Mouse (Mus musculus) heart, embryonic 14.5 days (tissue): ENCODE measurements at regions not wholly inside any gene's neighbourhood (a gene's known extent, or its start where the extent isn't known, plus 50 kb on each side); places are given as distances from the start of the nearest gene placed in this dataset.
A peak's percentile ranks its signal among the peaks of the same experiment; 100 is the strongest.

ENCODE experiments used
- ATAC-seq: fragments of 200-750 bp; cut with Nextera tagmentation; 2 replicates; pipeline ENCODE4 v1.8.0; 2017; ENCODE audit warnings: low read depth, moderate TSS enrichment; ENCODE audit not compliant: insufficient number of reproducible peaks, insufficient read depth, low FRiP score
- H3K27ac ChIP-seq, 2 experiments: fragments of 200-500 bp in 1 of 2; fragments of 300-500 bp in 1 of 2; sonication (generic) in 1 of 2; replicated peaks in 1 of 2; 2 replicates each; pipeline ENCODE4 v1.5.1; 2012 to 2014; ENCODE audit warnings: low read depth in 2 of 2, low read length in 2 of 2, control low read depth in 1 of 2, mild to moderate bottlenecking in 1 of 2, mixed read lengths in 1 of 2; ENCODE audit not compliant: control insufficient read depth in 1 of 2, insufficient read depth in 1 of 2
- H3K27me3 ChIP-seq: fragments of 300-500 bp; sonication (generic); 2 replicates; pipeline ENCODE4 v1.6.1; 2014; ENCODE audit warnings: mild to moderate bottlenecking, low read length, control low read depth; ENCODE audit not compliant: control insufficient read depth, insufficient read depth
- H3K36me3 ChIP-seq: fragments of 300-500 bp; sonication (generic); 2 replicates; pipeline ENCODE4 v1.6.1; 2014; ENCODE audit warnings: mild to moderate bottlenecking, control low read depth, low read length, mixed read lengths; ENCODE audit not compliant: control insufficient read depth, insufficient read depth
- H3K4me1 ChIP-seq, 2 experiments: fragments of 200-500 bp in 1 of 2; fragments of 300-500 bp in 1 of 2; sonication (generic) in 1 of 2; 2 replicates each; pipeline ENCODE4 v1.6.1; 2012 to 2014; ENCODE audit warnings: low read length in 2 of 2, control low read depth in 1 of 2, mixed read lengths in 1 of 2; ENCODE audit not compliant: control insufficient read depth in 2 of 2, insufficient read depth in 2 of 2
- H3K4me2 ChIP-seq: fragments of 300-500 bp; sonication (generic); 2 replicates; pipeline ENCODE4 v1.6.1; 2014; ENCODE audit warnings: mild to moderate bottlenecking, low read length
- H3K4me3 ChIP-seq, 2 experiments: fragments of 200-500 bp in 1 of 2; fragments of 300-500 bp in 1 of 2; sonication (generic) in 1 of 2; 2 replicates each; pipeline ENCODE4 v1.5.1; 2012 to 2014; ENCODE audit warnings: low read length in 2 of 2, mild to moderate bottlenecking in 2 of 2, control low read depth in 1 of 2, low read depth in 1 of 2, moderate library complexity in 1 of 2; ENCODE audit not compliant: control insufficient read depth in 1 of 2, insufficient read depth in 1 of 2
- H3K9ac ChIP-seq: fragments of 300-500 bp; sonication (generic); 2 replicates; pipeline ENCODE4 v1.6.1; 2014; ENCODE audit warnings: mild to moderate bottlenecking, low read length
- H3K9me3 ChIP-seq: fragments of 300-500 bp; sonication (generic); 2 replicates; pipeline ENCODE4 v1.6.1; 2016; ENCODE audit warnings: low read length, control low read depth; ENCODE audit not compliant: control insufficient read depth
- WGBS: fragments of 180-500 bp; shearing (Covaris S2); extraction: QIAGEN DNeasy Blood & Tissue Kit; methylation state at CpG from one replicate; pipeline ENCODE4 v1.1.7; 2014; 5-methylcytosine and 5-hydroxymethylcytosine counted together

GRCm38 (mm10) chr12:8447612-8448011 is 52.2 kb downstream of the Rhob start:
- Histone ChIP-seq H3K36me3 (no peaks in the 10 kb centered on the region), H3K9ac (no peak overlapping the region), H3K27me3 (no peaks in the 10 kb centered on the region), H3K4me1 (peaks cover 8 to 25% of the 10 kb centered on the region in 2 experiments), H3K27ac (no peak overlapping the region), H3K4me2 (no peak overlapping the region), H3K4me3 (no peak overlapping the region), H3K9me3 (no peaks in the 10 kb centered on the region)
- ATAC-seq, result no peak
- WGBS, result 77% methylated on average over 9 of the region's 9 CpGs

GRCm38 (mm10) chr12:8447025-8447424 is 52.8 kb downstream of the Rhob start:
- Histone ChIP-seq H3K4me3 (no peak overlapping the region), H3K4me1 (peaks cover 8 to 23% of the 10 kb centered on the region in 2 experiments), H3K9ac (no peak overlapping the region), H3K27ac (no peak overlapping the region), H3K4me2 (no peak overlapping the region), H3K27me3 (no peaks in the 10 kb centered on the region), H3K36me3 (no peaks in the 10 kb centered on the region), H3K9me3 (no peaks in the 10 kb centered on the region)
- ATAC-seq, result no peak
- 17% methylated on average over 7 of the region's 7 CpGs for WGBS

- WGBS, result 75% methylated on average over 13 of the region's 13 CpGs
- Histone ChIP-seq H3K4me3 (no peak overlapping the region), H3K4me2 (no peak overlapping the region), H3K36me3 (no peaks in the 10 kb centered on the region), H3K9ac (no peak overlapping the region), H3K4me1 (peaks cover 8 to 19% of the 10 kb centered on the region in 2 experiments; a peak in 3 of 4 replicates), H3K27me3 (no peaks in the 10 kb centered on the region), H3K27ac (0 out of 4 replicates have a peak overlapping the region, but pooled peaks of 1 of the 2 experiments have one; percentile 33), H3K9me3 (no peaks in the 10 kb centered on the region)
- ATAC-seq, result no peak
Observed at GRCm38 (mm10) chr12:8444975-8445853, 54.6 kb downstream of the Rhob start.

- no peak for ATAC-seq
- Histone ChIP-seq H3K9ac (no peak overlapping the region), H3K9me3 (no peaks in the 10 kb centered on the region), H3K36me3 (no peaks in the 10 kb centered on the region), H3K27me3 (no peaks in the 10 kb centered on the region), H3K4me2 (no peak overlapping the region), H3K4me3 (no peak overlapping the region), H3K27ac (peak overlapping the region in 1 of 2 experiments; percentile 28; a peak in 1 of 4 replicates), H3K4me1 (peaks cover 8 to 19% of the 10 kb centered on the region in 2 experiments)
- 64% methylated on average over 4 of the region's 4 CpGs for WGBS
Observed at GRCm38 (mm10) chr12:8443917-8444453, 55.8 kb downstream of the Rhob start.

GRCm38 (mm10) chr12:8443253-8443661 is 56.6 kb downstream of the Rhob start:
- Histone ChIP-seq H3K4me1 (peaks cover 14 to 25% of the 10 kb centered on the region in 2 experiments), H3K4me3 (no peak overlapping the region), H3K27me3 (no peaks in the 10 kb centered on the region), H3K27ac (0 out of 4 replicates have a peak overlapping the region, but pooled peaks of 1 of the 2 experiments have one; percentile 28), H3K9ac (no peak overlapping the region), H3K9me3 (no peaks in the 10 kb centered on the region), H3K4me2 (no peak overlapping the region), H3K36me3 (no peaks in the 10 kb centered on the region)
- ATAC-seq, result no peak
- WGBS, result 52% methylated on average over 4 of the region's 4 CpGs

GRCm38 (mm10) chr12:8441275-8441674 is 58.5 kb downstream of the Rhob start:
- peaks cover 27 to 35% of the 10 kb centered on the region in 2 experiments for H3K4me1 ChIP-seq
- 76% methylated on average over 4 of the region's 4 CpGs for WGBS

GRCm38 (mm10) chr12:8440373-8440772 is 59.4 kb downstream of the Rhob start:
- H3K27ac ChIP-seq, result no peak overlapping the region
- H3K27me3 ChIP-seq, result no peaks in the 10 kb centered on the region
- no peaks in the 10 kb centered on the region for H3K9me3 ChIP-seq
- no peaks in the 10 kb centered on the region for H3K36me3 ChIP-seq
- no peak for ATAC-seq
- no peak overlapping the region for H3K9ac ChIP-seq
- peaks cover 27 to 35% of the 10 kb centered on the region in 2 experiments for H3K4me1 ChIP-seq
- H3K4me2 ChIP-seq, result no peak overlapping the region
- H3K4me3 ChIP-seq, result no peak overlapping the region
- WGBS, result 92% methylated on average over 3 of the region's 3 CpGs

More at GRCm38 (mm10) chr12:8441275-8441674, 58.5 kb downstream of the Rhob start:
- Histone ChIP-seq H3K36me3 (no peaks in the 10 kb centered on the region), H3K9ac (no peak overlapping the region), H3K27ac (no peak overlapping the region), H3K27me3 (no peaks in the 10 kb centered on the region), H3K4me3 (no peak overlapping the region), H3K4me2 (no peak overlapping the region), H3K9me3 (no peaks in the 10 kb centered on the region)
- ATAC-seq, result no peak
